Mouse (Mus musculus): ENCODE data around the gene Ckap5. TPM values are rescaled to one million over a fixed set of nuclear protein-coding genes. Genes with fewer than 3 reads are reported as not detected.

Ckap5 gene
- polyA plus RNA-seq, 1 experiment from 2014 or later, result 96.3 TPM

DNA sequence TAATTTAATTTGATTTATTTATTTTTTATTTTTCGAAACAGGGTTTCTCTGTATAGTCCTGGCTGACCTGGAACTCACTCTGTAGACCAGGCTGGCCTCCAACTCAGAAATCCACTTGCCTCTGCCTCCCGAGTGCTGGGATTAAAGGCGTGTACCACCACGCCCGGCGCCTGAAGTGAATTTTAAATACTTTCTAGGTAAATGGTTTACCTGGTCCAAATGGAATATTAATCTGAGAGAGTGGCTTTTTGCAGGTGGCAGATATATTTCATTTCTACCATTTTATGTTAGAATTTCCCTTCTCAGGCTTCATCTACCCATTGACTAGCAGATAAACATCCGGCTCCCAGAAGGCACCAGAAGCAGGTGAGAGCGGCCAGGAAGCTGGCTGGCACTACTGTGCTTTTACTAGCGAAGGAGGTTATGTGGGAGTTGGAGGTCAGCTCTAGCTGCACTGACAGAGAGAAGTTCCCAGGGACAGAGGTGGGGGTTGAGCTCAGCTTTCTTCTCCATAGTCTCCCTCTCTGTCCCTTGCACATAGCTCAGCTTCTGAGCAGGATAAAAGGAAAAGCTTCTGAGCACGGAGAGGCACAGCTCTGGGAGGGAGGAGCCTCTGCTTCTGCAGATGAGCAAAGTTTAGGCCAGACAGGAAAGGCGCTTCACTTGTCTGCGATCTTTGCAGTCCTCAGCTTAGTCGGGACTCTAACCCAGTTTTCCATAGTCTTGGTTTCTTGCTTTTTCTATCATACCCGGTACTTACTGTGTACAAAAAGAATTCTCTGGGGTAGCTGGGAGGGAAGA lies 125.1 kb downstream of the Ckap5 start:
- no peaks in the 10 kb centered on the region for H3K9me3 ChIP-seq (ENCODE audit: low read depth, low read length)
- peaks cover 56% of the 10 kb centered on the region for H3K36me3 ChIP-seq (ENCODE audit: insufficient read depth)
- no peak for DNase-seq
- no peaks in the 10 kb centered on the region for H3K27me3 ChIP-seq (ENCODE audit: insufficient read depth, low read length)
- H3K4me1 ChIP-seq (ENCODE audit: insufficient read depth), result peaks cover 10% of the 10 kb centered on the region; the same call in 1 of the 2 replicates
- H3K4me2 ChIP-seq, result peak overlapping the region; percentile 99; the same call in 1 of the 2 replicates
- no peak for ATAC-seq (ENCODE audit: insufficient read depth)
- no peak overlapping the region for H3K4me3 ChIP-seq (ENCODE audit: low read depth, low read length)
- no peak for TF ChIP-seq CTCF (IDR thresholded peaks at IDR 0.05; ENCODE audit: low read depth)
- 86% methylated on average over 14 of the region's 14 CpGs for WGBS
- H3K27ac ChIP-seq (ENCODE audit: low read depth), result no peak overlapping the region
- no peak overlapping the region for H3K9ac ChIP-seq

DNA sequence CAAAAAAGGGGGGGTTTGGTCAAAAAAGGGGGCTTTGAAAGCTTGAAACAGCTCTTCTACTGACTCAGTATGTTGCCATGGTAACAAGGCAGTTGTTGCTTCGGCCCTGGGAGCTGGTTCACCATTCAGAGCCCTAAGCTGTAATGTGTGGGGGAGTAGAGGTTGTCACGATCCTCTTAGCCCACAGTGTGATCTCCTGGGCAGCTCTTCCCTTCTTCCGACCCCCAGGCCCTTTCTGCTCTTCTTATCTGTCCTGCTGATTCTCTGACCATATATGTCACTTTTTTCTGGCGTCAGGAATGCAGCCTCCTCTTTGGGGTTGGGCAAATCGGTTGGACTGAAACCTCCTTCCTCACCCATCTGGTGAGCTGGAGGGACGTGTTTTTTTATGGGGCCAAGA lies 126.3 kb downstream of the Ckap5 start:
- Histone ChIP-seq H3K36me3 (ENCODE audit: insufficient read depth) (peaks cover 55% of the 10 kb centered on the region), H3K9me3 (ENCODE audit: low read depth, low read length) (no peaks in the 10 kb centered on the region), H3K4me2 (no peak overlapping the region), H3K27ac (ENCODE audit: low read depth) (no peak overlapping the region), H3K9ac (no peak overlapping the region; the same call in 1 of the 2 replicates), H3K27me3 (ENCODE audit: insufficient read depth, low read length) (no peaks in the 10 kb centered on the region), H3K4me3 (ENCODE audit: low read depth, low read length) (no peak overlapping the region), H3K4me1 (ENCODE audit: insufficient read depth) (peaks cover 10% of the 10 kb centered on the region; the same call in 1 of the 2 replicates)
- no peak for TF ChIP-seq CTCF (IDR thresholded peaks at IDR 0.05; ENCODE audit: low read depth)
- DNase-seq (peak; percentile 20), ATAC-seq (ENCODE audit: insufficient read depth) (no peak)
- 43% methylated on average over 6 of the region's 6 CpGs for WGBS

DNA sequence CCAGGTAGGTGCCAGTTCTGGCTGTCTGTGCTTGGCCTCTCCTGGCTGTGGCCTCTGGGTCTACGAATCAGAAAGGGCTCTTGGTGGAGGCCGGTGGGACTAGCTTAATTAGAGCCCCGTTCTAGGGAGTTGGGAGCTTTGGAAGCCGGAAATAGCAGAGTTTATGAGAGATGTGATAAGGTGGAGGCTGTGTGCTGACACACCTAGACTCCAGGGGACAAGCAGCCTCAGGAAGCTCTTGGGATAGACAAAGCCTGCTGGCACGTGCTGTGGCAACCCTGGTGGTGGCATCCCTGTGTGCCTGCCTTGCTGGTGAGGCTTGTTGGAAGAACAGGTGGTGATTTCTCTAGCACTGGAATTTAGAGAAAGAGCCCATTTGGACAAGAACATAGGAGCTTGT lies 128.8 kb downstream of the Ckap5 start:
- H3K4me2 ChIP-seq, result no peak overlapping the region
- no peak for ATAC-seq (ENCODE audit: insufficient read depth)

DNA sequence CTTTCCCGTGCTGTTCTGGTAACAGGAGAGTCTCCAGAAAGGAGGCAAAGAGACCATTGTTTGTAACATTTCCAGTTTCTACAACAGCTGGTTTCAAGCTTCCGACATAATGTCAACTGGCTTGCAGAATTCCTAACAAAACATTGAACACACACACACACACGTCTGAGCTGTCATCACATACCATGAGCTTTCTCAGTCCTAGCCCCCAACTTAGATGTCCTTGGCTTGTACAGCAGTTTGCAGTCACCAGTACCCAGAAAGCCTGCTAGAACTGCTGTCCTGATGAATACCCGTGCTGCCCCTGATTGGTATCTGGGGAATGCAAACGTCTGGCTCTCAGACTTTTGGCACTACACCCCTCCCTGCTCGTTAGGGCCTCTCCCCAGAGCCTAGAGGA lies 129.3 kb downstream of the Ckap5 start:
- DNase-seq (peak; percentile 43), ATAC-seq (ENCODE audit: insufficient read depth) (peak; percentile 42; the same call in 1 of the 2 replicates)
- Histone ChIP-seq H3K27ac (ENCODE audit: low read depth) (peak overlapping the region; percentile 79), H3K9ac (no peak overlapping the region), H3K36me3 (ENCODE audit: insufficient read depth) (peaks cover 71% of the 10 kb centered on the region), H3K27me3 (ENCODE audit: insufficient read depth, low read length) (no peaks in the 10 kb centered on the region), H3K4me1 (ENCODE audit: insufficient read depth) (0 out of 2 replicates have a peak, but pooled peaks cover 6% of the 10 kb centered on the region), H3K4me2 (no peak overlapping the region), H3K4me3 (ENCODE audit: low read depth, low read length) (no peak overlapping the region), H3K9me3 (ENCODE audit: low read depth, low read length) (no peaks in the 10 kb centered on the region)
- no peak for TF ChIP-seq CTCF (IDR thresholded peaks at IDR 0.05; ENCODE audit: low read depth)
- 40% methylated on average over 6 of the region's 6 CpGs for WGBS

More for the DNA sequence above, 128.8 kb downstream of the Ckap5 start:
- Histone ChIP-seq H3K36me3 (ENCODE audit: insufficient read depth) (peaks cover 71% of the 10 kb centered on the region), H3K27ac (ENCODE audit: low read depth) (peak overlapping the region; percentile 79; the same call in 1 of the 2 replicates), H3K4me1 (ENCODE audit: insufficient read depth) (0 out of 2 replicates have a peak, but pooled peaks cover 6% of the 10 kb centered on the region), H3K27me3 (ENCODE audit: insufficient read depth, low read length) (no peaks in the 10 kb centered on the region), H3K9ac (no peak overlapping the region), H3K9me3 (ENCODE audit: low read depth, low read length) (no peaks in the 10 kb centered on the region), H3K4me3 (ENCODE audit: low read depth, low read length) (no peak overlapping the region)
- no peak for DNase-seq
- WGBS, result 78% methylated on average over 5 of the region's 5 CpGs
- no peak for TF ChIP-seq CTCF (IDR thresholded peaks at IDR 0.05; ENCODE audit: low read depth)

DNA sequence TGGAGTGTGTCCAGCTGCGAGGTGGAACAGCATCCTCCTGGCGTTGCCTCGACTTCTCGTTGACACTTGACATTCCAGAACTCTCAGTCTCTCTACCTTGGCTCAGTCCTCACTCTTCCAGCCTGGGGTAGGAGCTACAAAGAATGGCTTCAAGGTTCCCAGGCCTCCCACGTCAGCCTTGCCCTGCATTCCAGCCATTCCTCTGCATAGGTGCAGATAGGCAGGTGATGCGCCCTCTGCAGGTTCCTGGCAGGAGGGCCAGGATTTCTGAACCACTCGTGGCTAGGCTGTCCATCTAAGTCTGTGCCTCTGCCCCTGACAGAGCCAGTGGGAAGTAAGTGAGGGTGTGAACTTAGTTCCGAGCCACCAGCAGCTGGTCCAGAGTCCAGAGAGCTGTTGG lies 130.2 kb downstream of the Ckap5 start:
- H3K36me3 ChIP-seq (ENCODE audit: insufficient read depth), result peaks cover 79% of the 10 kb centered on the region
- H3K4me1 ChIP-seq (ENCODE audit: insufficient read depth), result 0 out of 2 replicates have a peak, but pooled peaks cover 6% of the 10 kb centered on the region
- H3K9me3 ChIP-seq (ENCODE audit: low read depth, low read length), result no peaks in the 10 kb centered on the region
- peak; percentile 69; the same call in 1 of the 2 replicates for ATAC-seq (ENCODE audit: insufficient read depth)
- H3K4me2 ChIP-seq, result no peak overlapping the region
- peak overlapping the region; percentile 79 for H3K27ac ChIP-seq (ENCODE audit: low read depth)
- peak; percentile 66 for TF ChIP-seq CTCF (IDR thresholded peaks at IDR 0.05; ENCODE audit: low read depth)
- H3K4me3 ChIP-seq (ENCODE audit: low read depth, low read length), result no peak overlapping the region
- WGBS, result 49% methylated on average over 8 of the region's 8 CpGs
- H3K27me3 ChIP-seq (ENCODE audit: insufficient read depth, low read length), result no peaks in the 10 kb centered on the region
- H3K9ac ChIP-seq, result no peak overlapping the region
- peak; percentile 62 for DNase-seq

DNA sequence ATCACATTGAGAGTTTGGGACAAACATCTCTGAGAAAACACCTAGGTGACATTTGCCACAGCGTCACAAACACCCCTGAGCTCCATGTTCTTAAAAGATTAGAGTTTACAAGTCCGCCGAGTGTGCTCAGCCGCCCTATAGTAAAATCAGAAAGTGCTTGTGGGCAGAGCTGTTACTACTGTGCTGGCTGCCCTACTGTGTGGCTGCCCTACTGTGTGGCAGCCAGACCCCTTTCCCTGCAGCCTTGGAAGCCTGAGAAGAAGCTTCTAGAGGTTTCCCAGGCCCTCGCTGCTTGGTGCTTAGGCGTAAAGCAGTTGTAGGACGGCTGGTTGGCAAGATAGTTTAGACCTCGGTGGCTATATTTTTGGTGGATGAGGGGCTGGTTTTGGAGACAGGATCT lies 133.1 kb downstream of the Ckap5 start:
- H3K36me3 ChIP-seq (ENCODE audit: insufficient read depth), result peaks cover 85% of the 10 kb centered on the region
- H3K4me3 ChIP-seq (ENCODE audit: low read depth, low read length), result no peak overlapping the region
- no peak for DNase-seq
- no peak for TF ChIP-seq CTCF (IDR thresholded peaks at IDR 0.05; ENCODE audit: low read depth)
- H3K27me3 ChIP-seq (ENCODE audit: insufficient read depth, low read length), result no peaks in the 10 kb centered on the region
- no peak overlapping the region for H3K9ac ChIP-seq
- 0 out of 2 replicates have a peak, but pooled peaks cover 6% of the 10 kb centered on the region for H3K4me1 ChIP-seq (ENCODE audit: insufficient read depth)
- no peak for ATAC-seq (ENCODE audit: insufficient read depth)
- 93% methylated on average over 8 of the region's 8 CpGs for whole genome bisulfite sequencing
- no peak overlapping the region for H3K4me2 ChIP-seq
- no peaks in the 10 kb centered on the region for H3K9me3 ChIP-seq (ENCODE audit: low read depth, low read length)
- no peak overlapping the region for H3K27ac ChIP-seq (ENCODE audit: low read depth)

DNA sequence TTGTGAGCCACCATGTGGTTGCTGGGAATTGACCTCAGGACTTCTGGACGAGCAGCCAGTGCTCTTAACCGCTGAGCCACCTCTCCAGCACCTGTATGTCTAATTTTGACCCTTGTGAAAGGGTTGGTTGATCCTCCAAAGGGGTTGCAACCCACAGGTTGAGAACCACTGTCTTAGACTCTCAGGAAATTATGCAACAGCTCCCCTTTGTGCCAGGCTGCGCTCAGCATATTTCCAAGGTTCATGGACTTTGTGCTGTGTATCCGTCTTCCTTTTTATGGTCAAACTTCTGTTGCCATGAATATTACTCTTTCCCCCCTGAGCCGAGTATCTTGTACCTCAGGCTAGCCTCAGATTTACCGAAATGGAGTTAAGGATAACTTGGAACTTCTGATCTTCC lies 134.4 kb downstream of the Ckap5 start:
- H3K4me2 ChIP-seq, result no peak overlapping the region
- 92% methylated on average over 6 of the region's 6 CpGs for WGBS
- H3K4me1 ChIP-seq (ENCODE audit: insufficient read depth), result 0 out of 2 replicates have a peak, but pooled peaks cover 5% of the 10 kb centered on the region
- no peak for DNase-seq
- H3K4me3 ChIP-seq (ENCODE audit: low read depth, low read length), result no peak overlapping the region
- no peaks in the 10 kb centered on the region for H3K9me3 ChIP-seq (ENCODE audit: low read depth, low read length)
- peaks cover 82% of the 10 kb centered on the region for H3K36me3 ChIP-seq (ENCODE audit: insufficient read depth)
- no peaks in the 10 kb centered on the region for H3K27me3 ChIP-seq (ENCODE audit: insufficient read depth, low read length)
- H3K9ac ChIP-seq, result no peak overlapping the region
- ATAC-seq (ENCODE audit: insufficient read depth), result no peak
- TF ChIP-seq CTCF (IDR thresholded peaks at IDR 0.05; ENCODE audit: low read depth), result no peak
- no peak overlapping the region for H3K27ac ChIP-seq (ENCODE audit: low read depth)

Data from lung, embryonic 14.5 days (tissue).